Mouse (Mus musculus) lung, postnatal 10 days (tissue): ENCODE data around the gene Camkmt.

Experiments
- DNase-seq: peaks from one replicate; pipeline ENCODE4 v3.0.0; 2021

The Camkmt gene

GRCm38 (mm10) chr17:85469776-85470175 lies 379.4 kb downstream of the Camkmt start:
- DNase-seq = no peak

GRCm38 (mm10) chr17:85472687-85473202 lies 382.4 kb downstream of the Camkmt start:
- DNase-seq = no peak

- no peak for DNase-seq
Observed at GRCm38 (mm10) chr17:85473217-85473616, 382.9 kb downstream of the Camkmt start.

DNA sequence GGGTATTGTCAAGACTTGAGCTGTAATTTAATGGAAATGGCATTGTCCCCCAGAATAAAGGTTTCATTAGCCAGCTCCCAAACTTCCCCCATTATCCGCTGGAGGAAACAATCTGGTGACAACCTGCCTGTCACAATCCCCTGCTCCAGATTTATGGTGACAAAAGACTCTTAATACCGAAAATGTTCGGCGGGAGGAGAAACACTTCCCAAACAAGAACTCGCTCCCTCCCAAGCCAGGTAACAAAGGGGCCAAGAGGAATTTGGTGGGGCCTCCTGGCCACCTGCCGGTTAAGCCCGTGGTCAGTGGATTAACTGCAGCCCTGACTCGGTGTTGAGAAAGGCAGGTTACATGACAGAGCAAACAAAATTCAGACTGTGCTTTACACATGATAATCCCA lies 383.5 kb downstream of the Camkmt start:
- DNase-seq = no peak

GRCm38 (mm10) chr17:85481241-85481640 lies 390.9 kb downstream of the Camkmt start:
- no peak for DNase-seq

GRCm38 (mm10) chr17:85483086-85483485 lies 392.7 kb downstream of the Camkmt start:
- no peak for DNase-seq

DNA sequence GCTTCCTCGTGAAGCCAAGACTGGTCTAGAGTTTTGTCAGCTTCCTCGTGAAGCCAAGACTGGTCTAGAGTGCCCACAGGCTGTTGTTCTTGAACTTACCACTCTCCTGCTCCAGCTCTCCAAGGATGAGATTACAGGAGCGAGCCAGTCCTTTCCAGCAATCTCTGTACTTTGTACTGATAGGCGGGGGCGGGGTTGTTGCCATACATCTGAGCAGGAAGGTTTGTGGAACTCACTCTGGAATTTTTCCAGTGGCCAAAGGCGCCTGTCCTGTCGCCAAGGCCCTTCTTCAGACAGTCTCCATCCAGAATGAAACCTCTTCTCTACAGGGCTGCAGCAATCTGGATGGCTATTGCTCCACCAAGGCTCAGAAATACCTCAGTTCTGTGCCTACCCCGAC lies 393.7 kb downstream of the Camkmt start:
- no peak for DNase-seq

- DNase-seq = no peak
Observed at GRCm38 (mm10) chr17:85484526-85484925, 394.2 kb downstream of the Camkmt start.

DNA sequence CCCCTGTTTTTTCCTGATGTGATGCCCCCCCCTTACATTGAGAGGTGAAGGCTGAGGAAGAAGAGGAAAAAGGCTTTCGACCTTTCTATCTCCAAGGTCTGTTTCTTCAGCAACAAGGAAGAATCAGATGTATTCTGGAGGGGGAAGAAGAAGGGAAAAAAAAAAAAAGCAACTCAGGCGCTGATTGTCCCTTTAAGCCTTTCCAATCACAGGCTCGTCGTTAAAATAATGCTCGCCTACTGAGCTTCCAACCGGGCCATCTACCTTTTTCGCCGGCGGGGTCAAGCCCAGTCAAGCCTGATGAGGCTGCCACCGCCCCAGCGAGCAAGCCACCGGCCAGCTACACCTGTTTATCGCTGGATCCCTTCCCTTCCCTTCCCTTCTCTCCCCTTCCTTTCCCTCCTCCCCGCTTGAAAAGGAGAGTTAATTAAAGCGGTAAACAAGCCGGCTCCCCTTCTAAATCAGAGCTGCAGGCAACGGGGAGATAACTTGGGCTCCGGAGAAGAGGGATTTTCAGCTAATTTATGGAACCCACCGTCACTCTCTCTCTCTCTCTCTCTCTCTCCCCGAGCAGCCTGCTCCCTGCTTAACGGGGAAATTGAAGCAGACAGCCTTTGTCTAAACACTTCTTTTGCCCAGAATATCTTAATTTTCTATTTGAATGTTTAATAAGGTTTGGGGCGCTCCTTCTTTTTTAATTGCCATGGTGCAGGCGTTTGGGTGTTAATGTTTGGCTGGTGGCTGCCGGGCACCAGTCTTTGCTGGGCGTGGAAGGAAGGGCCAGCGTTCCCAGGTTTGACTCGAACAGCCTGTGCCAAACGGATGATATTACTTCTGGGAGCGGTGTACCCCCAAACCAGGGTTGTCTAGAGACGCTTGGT lies 395.0 kb downstream of the Camkmt start:
- DNase-seq = no peak

DNA sequence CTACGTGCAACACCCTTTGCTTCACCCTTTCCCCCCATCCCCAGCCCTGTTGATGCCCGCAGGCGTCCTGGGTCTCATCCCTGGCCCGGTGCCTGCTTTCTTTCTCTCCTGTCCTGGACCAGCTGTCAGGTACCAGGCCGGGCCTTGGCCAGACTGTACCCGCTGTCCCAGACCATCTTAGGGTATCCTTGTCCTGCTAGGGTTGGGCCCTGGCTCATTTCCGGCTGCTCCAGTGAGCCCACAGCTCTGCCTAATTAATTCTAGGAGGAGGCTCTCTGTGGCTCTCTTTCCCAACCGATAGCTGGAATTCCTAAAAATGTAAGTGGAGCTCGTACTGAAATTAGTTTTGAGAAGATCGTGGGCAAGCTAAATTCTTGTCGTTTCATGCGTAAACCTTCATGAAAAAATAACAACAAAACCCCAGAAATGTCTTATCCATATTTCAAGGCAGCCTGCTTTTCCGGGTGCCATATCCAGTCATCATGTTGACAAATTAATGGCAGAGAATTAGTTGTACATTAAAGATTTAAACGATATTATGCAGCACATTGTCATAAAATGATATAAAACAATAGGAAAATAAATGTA lies 395.7 kb downstream of the Camkmt start:
- DNase-seq = no peak

DNA sequence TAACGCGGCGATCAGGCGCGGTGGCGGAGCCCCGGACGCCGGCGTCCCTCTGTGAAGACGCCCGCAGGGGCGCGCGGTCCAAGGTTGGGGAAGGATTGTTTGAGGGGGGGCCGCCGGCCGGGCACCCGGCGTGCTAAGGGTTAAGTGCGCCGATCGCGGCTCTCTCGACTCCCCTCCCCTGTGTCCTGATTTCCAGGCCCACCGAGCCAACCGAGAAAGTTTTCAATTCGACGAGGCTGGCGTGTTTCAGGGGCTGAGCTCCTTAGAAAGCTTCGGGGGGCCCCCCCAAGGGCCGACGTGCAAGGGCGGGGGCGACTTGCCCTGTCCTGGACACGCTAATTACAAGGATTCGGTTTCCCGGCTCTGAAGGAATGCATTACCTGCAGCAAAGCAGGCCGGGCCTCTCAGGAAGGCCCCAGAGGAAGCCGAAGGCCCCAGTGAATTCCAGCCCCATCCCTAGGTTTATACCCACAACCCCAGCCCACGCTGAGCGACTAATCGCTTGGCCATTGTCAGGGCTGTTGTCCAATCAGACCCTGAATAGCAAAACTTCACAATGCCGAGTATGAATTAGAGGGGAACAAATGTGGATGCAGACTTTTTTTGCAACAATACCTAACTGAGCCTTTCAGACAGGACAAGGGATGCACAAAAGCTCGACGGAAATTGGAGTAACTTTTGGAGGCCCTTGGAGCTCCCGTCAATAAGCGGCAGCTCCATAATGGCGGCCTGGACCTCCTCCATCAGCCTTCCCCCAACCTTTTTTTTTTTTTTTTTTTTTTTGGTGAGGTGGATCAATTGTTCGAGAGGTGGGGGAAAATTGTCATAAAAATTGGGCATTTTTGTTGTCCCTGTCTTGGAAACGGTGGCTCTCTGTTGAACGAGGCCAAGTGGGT lies 396.5 kb downstream of the Camkmt start:
- no peak for DNase-seq

DNA sequence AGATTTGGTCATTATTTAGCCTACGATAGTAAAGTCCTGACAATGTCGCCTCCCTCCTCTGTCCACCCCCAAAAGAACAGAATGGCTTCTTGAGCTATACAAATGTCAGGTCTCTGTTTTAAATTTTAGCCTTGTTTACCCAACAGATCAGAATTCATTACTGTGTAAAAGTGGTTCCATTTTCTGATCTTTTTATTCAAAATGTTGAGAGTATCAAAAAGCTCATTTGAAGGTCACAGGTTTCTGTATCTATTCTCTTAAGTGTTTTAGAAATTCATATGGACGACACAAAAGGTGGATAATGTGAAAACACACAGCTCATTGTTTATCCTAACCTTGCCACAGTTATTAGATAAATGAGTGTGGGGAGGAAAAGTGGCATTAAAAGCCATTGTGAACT lies 397.2 kb downstream of the Camkmt start:
- no peak for DNase-seq

DNA sequence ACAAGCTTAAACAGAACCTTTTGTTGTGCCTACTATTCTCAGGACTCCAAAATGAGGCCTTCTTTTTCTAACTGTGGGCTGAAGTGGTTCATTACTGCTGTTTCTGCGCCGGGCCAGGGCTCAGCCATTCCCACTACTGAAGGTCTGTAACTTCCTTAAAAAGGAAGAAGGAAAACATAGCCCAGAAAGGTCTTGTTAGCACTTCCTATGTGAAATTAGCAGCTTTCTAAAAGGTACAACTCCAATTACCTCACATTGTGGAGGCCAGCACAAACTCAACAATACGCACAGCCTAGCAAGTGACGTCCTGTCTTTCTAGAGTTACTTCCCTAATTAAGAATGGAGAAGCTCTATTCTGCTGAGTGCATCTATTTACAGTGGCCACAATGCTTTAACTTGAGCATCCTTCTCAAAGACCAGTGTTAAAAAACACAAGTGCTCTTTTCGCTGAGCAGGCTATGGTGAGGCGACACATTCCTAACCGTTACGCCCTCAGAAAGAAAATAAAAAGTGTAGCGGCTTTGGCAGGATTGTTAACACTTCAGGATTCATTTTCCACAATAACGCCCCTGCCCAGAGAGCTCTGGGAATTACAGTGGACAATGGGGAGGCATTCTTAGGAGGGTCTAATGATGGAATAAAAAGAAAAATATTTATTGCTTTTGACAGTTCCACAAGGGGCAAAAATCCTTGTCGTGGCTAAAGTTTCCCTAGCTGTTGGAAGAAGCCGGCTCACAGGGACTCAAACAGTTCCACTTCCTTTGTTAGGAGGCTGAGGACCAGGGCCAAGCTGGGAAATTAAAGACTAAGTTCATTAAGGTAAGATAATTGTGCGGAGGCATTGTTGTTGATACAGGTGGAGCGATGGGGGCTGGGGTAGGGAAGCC lies 398.5 kb downstream of the Camkmt start:
- no peak for DNase-seq

GRCm38 (mm10) chr17:85489488-85489980 lies 399.2 kb downstream of the Camkmt start:
- no peak for DNase-seq

- DNase-seq = no peak
Observed at GRCm38 (mm10) chr17:85491491-85491890, 401.1 kb downstream of the Camkmt start.

- DNase-seq = no peak
Observed at GRCm38 (mm10) chr17:85493521-85493920, 403.2 kb downstream of the Camkmt start.

- no peak for DNase-seq
Observed at GRCm38 (mm10) chr17:85495012-85495754, 404.8 kb downstream of the Camkmt start.

DNA sequence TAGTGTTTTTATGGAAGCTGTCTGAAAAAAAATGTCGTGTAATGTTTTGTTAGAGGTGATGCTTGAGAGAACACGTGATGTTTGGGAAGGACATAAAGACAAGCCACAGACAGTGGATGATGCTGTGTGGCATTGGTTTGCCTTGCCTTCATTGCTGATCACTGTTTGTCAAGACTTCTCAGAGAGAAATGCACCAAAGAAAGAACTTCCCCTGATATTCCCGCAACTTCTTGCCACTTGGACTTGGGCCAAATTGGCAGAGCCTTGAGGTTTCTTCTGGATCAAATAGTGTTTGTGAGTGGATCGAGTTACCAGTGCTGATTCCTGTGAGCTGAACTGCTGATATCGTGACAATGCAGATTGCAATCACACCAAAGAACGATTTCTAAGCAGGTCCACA lies 405.5 kb downstream of the Camkmt start:
- no peak for DNase-seq

- no peak for DNase-seq
Observed at GRCm38 (mm10) chr17:85504888-85505287, 414.5 kb downstream of the Camkmt start.

- DNase-seq = no peak
Observed at GRCm38 (mm10) chr17:85506206-85507088, 416.1 kb downstream of the Camkmt start.
